Mouse (Mus musculus): ENCODE results near the gene Olfr843.

Olfr843 gene

DNA sequence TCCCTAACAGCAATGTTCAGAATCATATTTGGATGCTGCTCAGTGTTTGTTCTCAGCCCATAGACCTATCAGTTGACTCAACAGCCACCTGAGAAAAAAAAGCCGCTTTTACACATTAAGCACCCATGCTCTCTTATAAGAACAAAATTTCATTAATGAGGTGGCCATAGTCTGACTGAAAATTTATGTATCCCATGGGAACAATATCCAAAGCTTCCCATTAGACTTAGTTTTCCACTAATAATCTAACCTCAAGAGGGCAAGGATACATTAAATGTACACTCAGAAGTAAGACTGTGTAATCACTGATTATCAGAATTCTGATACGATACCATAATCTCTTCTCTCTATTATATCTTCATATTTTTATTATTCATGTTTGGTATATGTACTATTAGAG is at the start of gene Olfr843:
Gene Olfr843 (minus strand): TSS at position 101 of the 400 bp plus-strand sequence.
- no peak for DNase-seq (ENCODE audit: low spot score)
